Mouse (Mus musculus): Measurements from ENCODE around the gene Olfr119. TPM values are rescaled to one million over a fixed set of nuclear protein-coding genes. Genes with fewer than 3 reads are reported as not detected.
"Not testable (repeated sequence)": the region's sequence is repeated elsewhere in the genome, so short reads cannot be mapped to it uniquely, and the experiment has no call there.

Gene Olfr119
- not detected in 2 replicates for polyA plus RNA-seq (2015; fragmentation: Nextera tagmentation; extraction: Ambion mirVana)

DNA sequence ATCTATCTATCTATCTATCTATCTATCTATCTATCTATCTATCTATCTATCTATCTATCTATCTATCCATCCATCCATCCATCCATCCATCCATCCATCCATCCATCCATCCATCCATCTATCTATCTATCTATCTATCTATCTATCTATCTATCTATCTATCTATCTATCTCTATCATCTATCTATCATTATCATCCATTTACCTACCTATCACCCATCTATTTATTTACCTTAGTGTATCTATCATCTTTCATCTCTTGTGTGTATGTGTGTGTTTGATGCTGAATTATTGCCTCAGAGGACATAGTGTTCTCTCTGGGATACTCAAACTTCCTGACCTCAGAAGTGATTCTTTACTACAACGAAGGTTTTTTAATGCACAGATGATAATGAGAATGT, at the start of gene Olfr119:
Olfr119 (plus strand) TSS at position 301 of the 400 bp plus-strand sequence.
- 43% methylated on average over 1 of the region's 1 CpGs for WGBS
- H3K4me3 ChIP-seq (ENCODE audit: low read length); H3K27ac ChIP-seq (ENCODE audit: low read length); H3K36me3 ChIP-seq (ENCODE audit: control insufficient read depth, insufficient read depth); H3K4me2 ChIP-seq (ENCODE audit: low read depth, low read length); H3K4me1 ChIP-seq (ENCODE audit: control insufficient read depth, insufficient read depth, low read length); H3K27me3 ChIP-seq (ENCODE audit: control insufficient read depth, insufficient read depth, low read length); H3K9ac ChIP-seq (ENCODE audit: low read length); ATAC-seq (replicated peaks; ENCODE audit: extremely low read depth, insufficient read depth, low FRiP score); H3K9me3 ChIP-seq (replicated peaks; ENCODE audit: control insufficient read depth, low read length): not testable (repeated sequence)

DNA sequence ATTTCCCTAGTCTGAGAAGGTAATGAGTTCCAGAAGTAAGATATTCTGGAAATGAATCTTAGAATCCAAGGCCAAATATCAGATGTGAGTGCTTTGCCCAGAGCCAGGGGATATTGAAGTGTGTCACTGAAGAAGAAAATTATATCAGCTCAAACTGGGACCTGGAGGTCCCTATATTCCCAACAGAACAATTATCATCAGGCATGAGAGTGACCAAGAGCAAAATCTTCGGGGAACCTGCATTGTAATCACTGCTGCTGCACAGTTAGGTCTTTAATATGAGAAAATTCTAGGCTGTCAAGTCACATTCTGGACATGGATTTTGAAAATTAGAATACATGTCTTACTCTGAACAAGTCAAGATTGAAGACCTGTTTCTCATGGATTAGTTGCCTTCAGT, 32.7 kb upstream of the Olfr119 start, which contains the start of gene Olfr117:
Olfr117 (minus strand) TSS at position 101 of the 400 bp plus-strand sequence.
- H3K9ac ChIP-seq (ENCODE audit: low read length): no peak within 1 kb of the TSS
- H3K4me2 ChIP-seq (ENCODE audit: low read depth, low read length): no peak within 1 kb of the TSS
- H3K27ac ChIP-seq (ENCODE audit: low read length): no peak within 1 kb of the TSS
- ATAC-seq (replicated peaks; ENCODE audit: extremely low read depth, insufficient read depth, low FRiP score): no peak
- no peaks in the 10 kb centered on the region for H3K4me1 ChIP-seq (ENCODE audit: control insufficient read depth, insufficient read depth, low read length)
- H3K9me3 ChIP-seq (replicated peaks; ENCODE audit: control insufficient read depth, low read length): no peaks in the 10 kb centered on the region
- H3K36me3 ChIP-seq (ENCODE audit: control insufficient read depth, insufficient read depth): no peaks in the 10 kb centered on the region
- WGBS: 49% methylated on average over 1 of the region's 1 CpGs
- H3K27me3 ChIP-seq (ENCODE audit: control insufficient read depth, insufficient read depth, low read length): no peaks in the 10 kb centered on the region
- H3K4me3 ChIP-seq (ENCODE audit: low read length): no peak within 1 kb of the TSS

DNA sequence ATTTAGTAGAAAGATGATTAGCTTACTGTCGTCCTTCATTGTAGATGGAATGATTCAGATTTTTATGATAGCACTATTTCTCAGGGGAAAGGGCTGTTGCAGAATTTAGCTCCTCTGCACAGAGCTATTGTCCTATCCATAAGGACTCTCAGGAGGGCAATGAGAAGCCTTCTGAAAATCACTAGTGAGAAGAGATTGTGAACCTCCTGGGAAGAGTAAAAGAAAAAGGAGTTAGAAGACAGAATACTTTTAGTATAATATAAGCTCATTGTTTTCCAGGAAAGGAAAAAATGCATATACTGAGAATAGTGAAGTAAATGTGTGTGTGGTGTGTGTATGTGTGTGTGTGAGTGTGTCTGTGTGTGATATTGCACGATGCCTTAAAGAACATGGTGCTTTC, 29.7 kb upstream of the Olfr119 start, which contains the start of gene Olfr118:
Olfr118 (plus strand) TSS at position 301 of the 400 bp plus-strand sequence.
- Histone ChIP-seq H3K9ac (ENCODE audit: low read length) (no peak within 1 kb of the TSS), H3K27ac (ENCODE audit: low read length) (no peak within 1 kb of the TSS), H3K4me1 (ENCODE audit: control insufficient read depth, insufficient read depth, low read length) (no peaks in the 10 kb centered on the region), H3K4me3 (ENCODE audit: low read length) (no peak within 1 kb of the TSS), H3K27me3 (ENCODE audit: control insufficient read depth, insufficient read depth, low read length) (no peaks in the 10 kb centered on the region), H3K36me3 (ENCODE audit: control insufficient read depth, insufficient read depth) (no peaks in the 10 kb centered on the region), H3K4me2 (ENCODE audit: low read depth, low read length) (no peak within 1 kb of the TSS), H3K9me3 (replicated peaks; ENCODE audit: control insufficient read depth, low read length) (no peaks in the 10 kb centered on the region)
- WGBS: 50% methylated on average over 2 of the region's 2 CpGs
- ATAC-seq (replicated peaks; ENCODE audit: extremely low read depth, insufficient read depth, low FRiP score): no peak

DNA sequence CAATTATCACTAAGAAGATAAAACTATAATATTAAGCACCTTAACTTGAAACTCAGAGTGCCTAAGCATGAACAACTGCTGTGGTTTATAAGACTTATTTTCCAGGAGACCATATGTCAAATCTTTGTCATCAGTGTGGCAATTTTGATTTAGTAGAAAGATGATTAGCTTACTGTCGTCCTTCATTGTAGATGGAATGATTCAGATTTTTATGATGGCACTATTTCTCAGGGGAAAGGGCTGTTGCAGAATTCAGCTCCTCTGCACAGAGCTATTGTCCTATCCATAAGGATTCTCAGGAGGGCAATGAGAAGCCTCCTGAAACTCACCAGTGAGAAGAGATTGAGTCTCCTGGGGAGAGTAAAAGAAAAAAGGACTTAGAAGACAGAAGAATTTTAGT, 25.1 kb downstream of the Olfr119 start, which contains the start of gene Olfr120:
Olfr120 (plus strand) TSS at position 301 of the 400 bp plus-strand sequence.
- Histone ChIP-seq H3K4me2 (ENCODE audit: low read depth, low read length) (no peak within 1 kb of the TSS), H3K9me3 (replicated peaks; ENCODE audit: control insufficient read depth, low read length) (no peaks in the 10 kb centered on the region), H3K27me3 (ENCODE audit: control insufficient read depth, insufficient read depth, low read length) (no peaks in the 10 kb centered on the region), H3K36me3 (ENCODE audit: control insufficient read depth, insufficient read depth) (no peaks in the 10 kb centered on the region), H3K27ac (ENCODE audit: low read length) (no peak within 1 kb of the TSS), H3K4me1 (ENCODE audit: control insufficient read depth, insufficient read depth, low read length) (no peaks in the 10 kb centered on the region), H3K4me3 (ENCODE audit: low read length) (no peak within 1 kb of the TSS), H3K9ac (ENCODE audit: low read length) (no peak within 1 kb of the TSS)
- 63% methylated on average over 1 of the region's 1 CpGs for WGBS
- ATAC-seq (replicated peaks; ENCODE audit: extremely low read depth, insufficient read depth, low FRiP score): no peak

DNA sequence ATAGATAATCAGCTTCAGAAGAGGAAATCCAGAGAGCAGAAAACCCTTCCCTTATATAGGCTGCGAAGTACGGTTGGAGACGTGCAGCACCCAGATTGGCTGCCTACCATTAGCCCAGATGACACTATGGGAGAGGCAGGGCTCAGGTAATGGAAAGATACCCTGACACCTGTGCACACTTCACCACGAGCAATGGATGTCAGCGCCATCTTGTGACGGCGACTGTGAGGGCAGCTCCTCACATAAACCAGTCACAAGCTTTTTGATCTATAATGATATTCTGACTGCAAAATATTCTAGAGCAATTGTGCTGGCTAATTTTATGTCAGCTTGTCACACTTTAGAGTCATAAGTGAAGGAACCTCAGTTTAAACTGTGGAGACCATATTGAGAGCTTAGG, 41.7 kb downstream of the Olfr119 start:
- Histone ChIP-seq H3K4me2 (ENCODE audit: low read depth, low read length) (no peak overlapping the region), H3K27ac (ENCODE audit: low read length) (no peak overlapping the region), H3K4me3 (ENCODE audit: low read length) (no peak overlapping the region), H3K9ac (ENCODE audit: low read length) (no peak overlapping the region), H3K27me3 (ENCODE audit: control insufficient read depth, insufficient read depth, low read length) (no peaks in the 10 kb centered on the region), H3K4me1 (ENCODE audit: control insufficient read depth, insufficient read depth, low read length) (no peaks in the 10 kb centered on the region), H3K9me3 (replicated peaks; ENCODE audit: control insufficient read depth, low read length) (no peaks in the 10 kb centered on the region), H3K36me3 (ENCODE audit: control insufficient read depth, insufficient read depth) (no peaks in the 10 kb centered on the region)
- no peak for ATAC-seq (replicated peaks; ENCODE audit: extremely low read depth, insufficient read depth, low FRiP score)
- 45% methylated on average over 7 of the region's 7 CpGs for WGBS

Other genes starting within 250 kb of the Olfr119 start
- not detected in 2 replicates for gene Olfr109, start 237.6 kb upstream of the Olfr119 start, polyA plus RNA-seq (2015; fragmentation: Nextera tagmentation; extraction: Ambion mirVana)
- 0.30 and 0.46 TPM in 2 replicates for gene H2-M2, start 213.0 kb upstream of the Olfr119 start, polyA plus RNA-seq (2015; fragmentation: Nextera tagmentation; extraction: Ambion mirVana)
- gene Olfr110, start 204.1 kb upstream of the Olfr119 start, polyA plus RNA-seq (2015; fragmentation: Nextera tagmentation; extraction: Ambion mirVana): not detected in 2 replicates
- gene Olfr111, start 188.5 kb upstream of the Olfr119 start, polyA plus RNA-seq (2015; fragmentation: Nextera tagmentation; extraction: Ambion mirVana): 0.17 TPM in 1 of 2 replicates, not detected in the other
- gene Olfr112, start 127.1 kb upstream of the Olfr119 start, polyA plus RNA-seq (2015; fragmentation: Nextera tagmentation; extraction: Ambion mirVana): not detected in 2 replicates
- not detected in 2 replicates for gene Olfr113, start 118.9 kb upstream of the Olfr119 start, polyA plus RNA-seq (2015; fragmentation: Nextera tagmentation; extraction: Ambion mirVana)
- gene Olfr114, start 103.8 kb upstream of the Olfr119 start, polyA plus RNA-seq (2015; fragmentation: Nextera tagmentation; extraction: Ambion mirVana): not detected in 2 replicates
- gene Olfr115, start 69.5 kb upstream of the Olfr119 start, polyA plus RNA-seq (2015; fragmentation: Nextera tagmentation; extraction: Ambion mirVana): not detected in 2 replicates
- not detected in 2 replicates for gene Olfr116, start 69.4 kb upstream of the Olfr119 start, polyA plus RNA-seq (2015; fragmentation: Nextera tagmentation; extraction: Ambion mirVana)
- not detected in 2 replicates for gene Olfr117, start 32.8 kb upstream of the Olfr119 start, polyA plus RNA-seq (2015; fragmentation: Nextera tagmentation; extraction: Ambion mirVana)
- not detected in 2 replicates for gene Olfr118, start 29.6 kb upstream of the Olfr119 start, polyA plus RNA-seq (2015; fragmentation: Nextera tagmentation; extraction: Ambion mirVana)
- gene Olfr120, start 25.2 kb downstream of the Olfr119 start, polyA plus RNA-seq (2015; fragmentation: Nextera tagmentation; extraction: Ambion mirVana): not detected in 2 replicates
- gene Olfr121, start 52.3 kb downstream of the Olfr119 start, polyA plus RNA-seq (2015; fragmentation: Nextera tagmentation; extraction: Ambion mirVana): not detected in 2 replicates
- gene Olfr122, start 72.0 kb downstream of the Olfr119 start, polyA plus RNA-seq (2015; fragmentation: Nextera tagmentation; extraction: Ambion mirVana): not detected in 2 replicates
- gene Olfr123, start 97.0 kb downstream of the Olfr119 start, polyA plus RNA-seq (2015; fragmentation: Nextera tagmentation; extraction: Ambion mirVana): not detected in 2 replicates
- not detected in 2 replicates for gene Olfr124, start 103.3 kb downstream of the Olfr119 start, polyA plus RNA-seq (2015; fragmentation: Nextera tagmentation; extraction: Ambion mirVana)
- not detected in 2 replicates for gene Olfr125, start 136.4 kb downstream of the Olfr119 start, polyA plus RNA-seq (2015; fragmentation: Nextera tagmentation; extraction: Ambion mirVana)
- not detected in 2 replicates for gene Olfr126, start 150.9 kb downstream of the Olfr119 start, polyA plus RNA-seq (2015; fragmentation: Nextera tagmentation; extraction: Ambion mirVana)
- gene Olfr127, start 203.9 kb downstream of the Olfr119 start, polyA plus RNA-seq (2015; fragmentation: Nextera tagmentation; extraction: Ambion mirVana): not detected in 2 replicates
- gene Olfr128, start 224.0 kb downstream of the Olfr119 start, polyA plus RNA-seq (2015; fragmentation: Nextera tagmentation; extraction: Ambion mirVana): not detected in 2 replicates